Mouse (Mus musculus): ENCODE data around the gene Tcf12. TPM values are rescaled to one million over a fixed set of nuclear protein-coding genes. Genes with fewer than 3 reads are reported as not detected.

Tcf12 gene
- polyA plus RNA-seq, 1 experiment: 177 TPM

GRCm38 (mm10) chr9:71806422-71806805 lies 305.3 kb downstream of the Tcf12 start:
- H3K4me1 ChIP-seq (ENCODE audit: control insufficient read depth, insufficient read depth, low read length): peaks cover 21% of the 10 kb centered on the region
- H3K27ac ChIP-seq (ENCODE audit: insufficient read depth, low read length): no peak overlapping the region
- TF ChIP-seq POLR2A (IDR thresholded peaks at IDR 0.05; ENCODE audit: low read depth, low read length) (no peak), CTCF (IDR thresholded peaks at IDR 0.05; ENCODE audit: borderline replicate concordance, insufficient read depth, low read length) (peak; percentile 80)
- no peak overlapping the region for H3K4me3 ChIP-seq (ENCODE audit: insufficient read depth, low read length)

GRCm38 (mm10) chr9:71805646-71806421 lies 305.8 kb downstream of the Tcf12 start:
- H3K4me1 ChIP-seq (ENCODE audit: control insufficient read depth, insufficient read depth, low read length): peaks cover 21% of the 10 kb centered on the region
- TF ChIP-seq CTCF (IDR thresholded peaks at IDR 0.05; ENCODE audit: borderline replicate concordance, insufficient read depth, low read length) (no peak), POLR2A (IDR thresholded peaks at IDR 0.05; ENCODE audit: low read depth, low read length) (peak; percentile 13; the same call in 1 of the 2 replicates)
- H3K4me3 ChIP-seq (ENCODE audit: insufficient read depth, low read length): no peak overlapping the region
- H3K27ac ChIP-seq (ENCODE audit: insufficient read depth, low read length): peak overlapping the region; percentile 13; the same call in 1 of the 2 replicates

- Histone ChIP-seq H3K4me3 (ENCODE audit: insufficient read depth, low read length) (no peak overlapping the region), H3K4me1 (ENCODE audit: control insufficient read depth, insufficient read depth, low read length) (peaks cover 21% of the 10 kb centered on the region), H3K27ac (ENCODE audit: insufficient read depth, low read length) (peak overlapping the region; percentile 48; the same call in 1 of the 2 replicates)
- TF ChIP-seq CTCF (IDR thresholded peaks at IDR 0.05; ENCODE audit: borderline replicate concordance, insufficient read depth, low read length) (no peak), POLR2A (IDR thresholded peaks at IDR 0.05; ENCODE audit: low read depth, low read length) (no peak)
These were observed 307.6 kb downstream of the Tcf12 start for GRCm38 (mm10) chr9:71804116-71804515.

GRCm38 (mm10) chr9:71803281-71803680 lies 308.4 kb downstream of the Tcf12 start:
- H3K4me3 ChIP-seq (ENCODE audit: insufficient read depth, low read length): no peak overlapping the region
- peaks cover 25% of the 10 kb centered on the region for H3K4me1 ChIP-seq (ENCODE audit: control insufficient read depth, insufficient read depth, low read length)
- TF ChIP-seq POLR2A (IDR thresholded peaks at IDR 0.05; ENCODE audit: low read depth, low read length) (no peak), CTCF (IDR thresholded peaks at IDR 0.05; ENCODE audit: borderline replicate concordance, insufficient read depth, low read length) (no peak)
- H3K27ac ChIP-seq (ENCODE audit: insufficient read depth, low read length): peak overlapping the region; percentile 48; the same call in 1 of the 2 replicates

- no peak overlapping the region for H3K4me3 ChIP-seq (ENCODE audit: insufficient read depth, low read length)
- H3K4me1 ChIP-seq (ENCODE audit: control insufficient read depth, insufficient read depth, low read length): peaks cover 18% of the 10 kb centered on the region
- no peak overlapping the region for H3K27ac ChIP-seq (ENCODE audit: insufficient read depth, low read length)
- TF ChIP-seq CTCF (IDR thresholded peaks at IDR 0.05; ENCODE audit: borderline replicate concordance, insufficient read depth, low read length): no peak
- TF ChIP-seq POLR2A (IDR thresholded peaks at IDR 0.05; ENCODE audit: low read depth, low read length): no peak
These were observed 312.1 kb downstream of the Tcf12 start for GRCm38 (mm10) chr9:71799598-71799997.

- Histone ChIP-seq H3K4me3 (ENCODE audit: insufficient read depth, low read length) (no peak overlapping the region), H3K4me1 (ENCODE audit: control insufficient read depth, insufficient read depth, low read length) (peaks cover 11% of the 10 kb centered on the region), H3K27ac (ENCODE audit: insufficient read depth, low read length) (peak overlapping the region; percentile 14; the same call in 1 of the 2 replicates)
- TF ChIP-seq POLR2A (IDR thresholded peaks at IDR 0.05; ENCODE audit: low read depth, low read length): no peak
- TF ChIP-seq CTCF (IDR thresholded peaks at IDR 0.05; ENCODE audit: borderline replicate concordance, insufficient read depth, low read length): no peak
These were observed 313.5 kb downstream of the Tcf12 start for GRCm38 (mm10) chr9:71798176-71798575.

Other genes with a start within 250 kb of the Tcf12 start
- 39.8 and 52.3 TPM in 2 replicates for gene Zfp280d, start 163.0 kb upstream of the Tcf12 start, polyA plus RNA-seq (2011; ENCODE audit: insufficient read length, low read depth, missing spikeins)